Mouse (Mus musculus) heart, adult 2 months (tissue): ENCODE measurements around the gene Trim42.

Experiments
- CTCF ChIP-seq: fragments of 200-600 bp; IDR thresholded peaks from 2 replicates; pipeline ENCODE4 v1.8.1; 2022; ENCODE audit warnings: antibody characterized with exemption, mild to moderate bottlenecking, moderate library complexity
- EP300 ChIP-seq: fragments of 200-500 bp; IDR thresholded peaks from 2 replicates; pipeline ENCODE4 v1.6.1; 2011; ENCODE audit warnings: low read depth, low read length, control low read depth; ENCODE audit not compliant: insufficient read depth

- TF ChIP-seq EP300, result no peak
- TF ChIP-seq CTCF, result no peak
These were observed 28.0 kb downstream of the Trim42 start for GRCm38 (mm10) chr9:97341772-97342171.
